Mouse (Mus musculus) stomach, postnatal 0 days (tissue): ENCODE measurements at regions not wholly inside any gene's neighbourhood (a gene's known extent, or its start where the extent isn't known, plus 50 kb on each side); places are given as distances from the start of the nearest gene placed in this dataset.

Experiments
- ATAC-seq: fragments of 200-750 bp; cut with Nextera tagmentation; 2 replicates; pipeline ENCODE4 v1.8.0; 2017; ENCODE audit not compliant: low FRiP score, low TSS enrichment
- DNase-seq: peaks from one replicate; pipeline ENCODE4 v3.0.0-alpha.2; 2016; ENCODE audit warnings: low spot score
- H3K27ac ChIP-seq: fragments of 300-500 bp; sonication (generic); replicated peaks from 2 replicates; pipeline ENCODE4 v1.5.1; 2014; ENCODE audit warnings: mild to moderate bottlenecking, control low read depth
- H3K27me3 ChIP-seq: fragments of 300-500 bp; sonication (generic); 2 replicates; pipeline ENCODE4 v1.6.1; 2014; ENCODE audit warnings: low read length; ENCODE audit not compliant: control insufficient read depth, insufficient read depth
- H3K36me3 ChIP-seq: fragments of 300-500 bp; sonication (generic); 2 replicates; pipeline ENCODE4 v1.6.1; 2014; ENCODE audit warnings: low read length, mixed read lengths; ENCODE audit not compliant: control insufficient read depth, insufficient read depth
- H3K4me1 ChIP-seq: fragments of 300-500 bp; sonication (generic); replicated peaks from 2 replicates; pipeline ENCODE4 v1.6.1; 2014; ENCODE audit warnings: antibody characterized with exemption; ENCODE audit not compliant: control insufficient read depth, insufficient read depth
- H3K4me2 ChIP-seq: fragments of 300-500 bp; sonication (generic); replicated peaks from 2 replicates; pipeline ENCODE4 v1.6.1; 2014; ENCODE audit warnings: low read depth, mild to moderate bottlenecking, control low read depth, moderate library complexity
- H3K4me3 ChIP-seq: fragments of 300-500 bp; sonication (generic); 2 replicates; pipeline ENCODE4 v1.5.1; 2014; ENCODE audit warnings: low read depth, low read length, control low read depth
- H3K9ac ChIP-seq: fragments of 300-500 bp; sonication (generic); 2 replicates; pipeline ENCODE4 v1.6.1; 2014; ENCODE audit warnings: mild to moderate bottlenecking, low read length, control low read depth, mixed read lengths
- H3K9me3 ChIP-seq: fragments of 300-500 bp; sonication (generic); 2 replicates; pipeline ENCODE4 v1.6.1; 2016; ENCODE audit warnings: low read length; ENCODE audit not compliant: control insufficient read depth
- CTCF ChIP-seq: IDR thresholded peaks from 2 replicates; pipeline ENCODE4 v1.5.1; 2016; ENCODE audit warnings: antibody characterized with exemption, low read depth, mild to moderate bottlenecking, moderate library complexity
- EP300 ChIP-seq: optimal IDR thresholded peaks from 2 replicates; pipeline ENCODE3; 2016; ENCODE audit warnings: antibody characterized with exemption
- WGBS: fragments of 180-500 bp; shearing (Covaris S2); extraction: QIAGEN DNeasy Blood & Tissue Kit; methylation state at CpG from one replicate; pipeline ENCODE4 v1.1.7; 2014; 5-methylcytosine and 5-hydroxymethylcytosine counted together

GRCm38 (mm10) chr6:143618558-143618957 is 451.5 kb downstream of the Etnk1 start:
- 65% methylated on average over 10 of the region's 10 CpGs for WGBS
- ATAC-seq, result no peak

GRCm38 (mm10) chr6:143620583-143620982 is 453.6 kb downstream of the Etnk1 start:
- 86% methylated on average over 2 of the region's 2 CpGs for whole genome bisulfite sequencing
- no peaks in the 10 kb centered on the region for H3K36me3 ChIP-seq
- no peaks in the 10 kb centered on the region for H3K27me3 ChIP-seq
- no peaks in the 10 kb centered on the region for H3K9me3 ChIP-seq
- no peak overlapping the region for H3K4me2 ChIP-seq
- H3K4me1 ChIP-seq, result no peaks in the 10 kb centered on the region
- no peak overlapping the region for H3K4me3 ChIP-seq
- DNase-seq, result no peak
- H3K9ac ChIP-seq, result no peak overlapping the region
- H3K27ac ChIP-seq, result no peak overlapping the region
- no peak for TF ChIP-seq EP300
- ATAC-seq, result no peak

More at GRCm38 (mm10) chr6:143618558-143618957, 451.5 kb downstream of the Etnk1 start:
- no peaks in the 10 kb centered on the region for H3K27me3 ChIP-seq
- no peak for TF ChIP-seq EP300
- no peak for TF ChIP-seq CTCF
- H3K27ac ChIP-seq, result no peak overlapping the region
- H3K4me1 ChIP-seq, result no peaks in the 10 kb centered on the region
- DNase-seq, result no peak
- no peaks in the 10 kb centered on the region for H3K9me3 ChIP-seq
- H3K9ac ChIP-seq, result no peak overlapping the region
- H3K4me3 ChIP-seq, result no peak overlapping the region
- no peak overlapping the region for H3K4me2 ChIP-seq
- no peaks in the 10 kb centered on the region for H3K36me3 ChIP-seq

- Histone ChIP-seq H3K4me1 (no peaks in the 10 kb centered on the region), H3K9me3 (no peaks in the 10 kb centered on the region), H3K9ac (no peak overlapping the region), H3K4me3 (no peak overlapping the region), H3K36me3 (no peaks in the 10 kb centered on the region), H3K4me2 (no peak overlapping the region), H3K27ac (no peak overlapping the region), H3K27me3 (no peaks in the 10 kb centered on the region)
- DNase-seq (no peak), ATAC-seq (no peak)
- 56% methylated on average over 2 of the region's 2 CpGs for WGBS
- no peak for TF ChIP-seq EP300
- TF ChIP-seq CTCF, result no peak
Measured at GRCm38 (mm10) chr6:143622161-143622560, 455.1 kb downstream of the Etnk1 start.

GRCm38 (mm10) chr6:143624901-143625300 is 457.9 kb downstream of the Etnk1 start:
- Histone ChIP-seq H3K4me2 (no peak overlapping the region), H3K36me3 (no peaks in the 10 kb centered on the region), H3K4me3 (no peak overlapping the region), H3K27me3 (no peaks in the 10 kb centered on the region), H3K9me3 (no peaks in the 10 kb centered on the region), H3K27ac (no peak overlapping the region), H3K9ac (no peak overlapping the region), H3K4me1 (no peaks in the 10 kb centered on the region)
- ATAC-seq (no peak), DNase-seq (no peak)
- WGBS, result 54% methylated on average over 3 of the region's 3 CpGs
- no peak for TF ChIP-seq CTCF
- no peak for TF ChIP-seq EP300

DNA sequence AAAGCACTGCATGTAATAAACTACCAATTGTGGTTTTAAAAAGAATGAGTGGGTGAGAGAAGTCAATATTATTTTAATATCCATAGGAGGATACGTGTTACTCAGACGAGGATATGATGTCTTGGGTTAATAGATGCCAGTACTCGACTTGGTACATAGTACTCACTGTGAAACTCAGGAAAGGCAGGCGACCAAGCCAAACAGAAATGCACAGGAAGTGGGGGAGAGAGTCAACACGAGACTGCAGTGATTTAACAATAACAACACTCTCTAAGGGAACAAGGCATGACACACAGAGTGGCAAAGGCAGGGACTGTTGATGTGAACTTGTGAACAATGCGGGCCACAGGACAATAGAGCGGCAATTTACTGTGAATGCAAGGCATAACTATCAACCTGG is 464.6 kb downstream of the Etnk1 start:
- Histone ChIP-seq H3K4me3 (no peak overlapping the region), H3K4me2 (no peak overlapping the region), H3K27ac (no peak overlapping the region), H3K4me1 (no peaks in the 10 kb centered on the region), H3K9ac (no peak overlapping the region), H3K27me3 (no peaks in the 10 kb centered on the region), H3K36me3 (no peaks in the 10 kb centered on the region), H3K9me3 (no peaks in the 10 kb centered on the region)
- 68% methylated on average over 7 of the region's 7 CpGs for WGBS
- ATAC-seq (no peak), DNase-seq (no peak)
- no peak for TF ChIP-seq EP300
- TF ChIP-seq CTCF, result no peak

GRCm38 (mm10) chr6:143633710-143634109 is 466.7 kb downstream of the Etnk1 start:
- 53% methylated on average over 6 of the region's 6 CpGs for WGBS
- H3K36me3 ChIP-seq, result no peaks in the 10 kb centered on the region
- TF ChIP-seq CTCF, result no peak
- H3K4me1 ChIP-seq, result no peaks in the 10 kb centered on the region
- ATAC-seq (no peak), DNase-seq (no peak)
- no peak overlapping the region for H3K4me3 ChIP-seq
- H3K27me3 ChIP-seq, result no peaks in the 10 kb centered on the region
- no peak overlapping the region for H3K4me2 ChIP-seq
- no peaks in the 10 kb centered on the region for H3K9me3 ChIP-seq
- no peak overlapping the region for H3K9ac ChIP-seq
- no peak overlapping the region for H3K27ac ChIP-seq

- no peaks in the 10 kb centered on the region for H3K36me3 ChIP-seq
- WGBS, result 63% methylated on average over 10 of the region's 10 CpGs
- H3K4me2 ChIP-seq, result no peak overlapping the region
- no peaks in the 10 kb centered on the region for H3K9me3 ChIP-seq
- no peak overlapping the region for H3K9ac ChIP-seq
- no peaks in the 10 kb centered on the region for H3K27me3 ChIP-seq
- H3K27ac ChIP-seq, result no peak overlapping the region
- DNase-seq (no peak), ATAC-seq (no peak)
- TF ChIP-seq CTCF (no peak), EP300 (no peak)
- H3K4me1 ChIP-seq, result no peaks in the 10 kb centered on the region
- H3K4me3 ChIP-seq, result no peak overlapping the region
Measured at GRCm38 (mm10) chr6:143634334-143634733, 467.3 kb downstream of the Etnk1 start.
